20 mouse cellular contexts compared by ENCODE assay signal in the genomic region with DNA sequence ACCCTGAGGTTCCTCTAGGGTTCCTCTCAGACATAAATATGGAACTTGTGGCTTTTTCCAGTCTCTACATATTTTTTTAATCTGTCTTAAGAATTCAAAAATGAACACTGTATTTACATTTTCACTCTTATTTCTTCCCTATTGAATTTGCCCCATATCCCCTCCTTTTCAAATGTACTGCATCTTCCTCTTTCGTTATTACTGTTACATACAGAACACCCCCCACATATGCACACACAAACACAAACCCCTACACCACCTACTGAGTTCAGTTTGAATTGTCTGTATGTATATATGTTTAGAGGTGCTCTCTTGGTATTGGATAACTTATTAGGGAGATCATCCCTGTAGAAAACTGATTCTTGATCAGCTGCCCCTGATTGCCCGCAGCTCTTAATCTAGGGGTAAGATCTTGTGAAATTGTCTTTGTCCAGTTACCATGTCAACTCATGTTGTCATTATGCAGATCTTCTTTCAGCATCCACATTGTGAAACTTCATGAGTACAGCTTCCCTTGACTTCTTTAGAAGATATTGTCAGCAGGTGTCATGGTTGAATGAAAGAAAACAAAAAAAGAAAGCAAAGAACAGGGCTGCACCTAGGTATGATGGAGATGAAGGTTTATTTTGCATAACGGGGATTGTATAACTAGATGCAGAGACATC.
"Had no signal": no experiment of that assay in that cellular context is flagged by ENCODE, and none has a peak within 500 bp of the region (broad histone marks: within the 10 kb centered on the region; RNA-seq: fewer than 3 reads in every experiment).

No protein-coding gene starts in this region.

- H3K4me1 ChIP-seq: megakaryocyte, embryonic 14.5 days; neural tube, embryonic 15.5 days had no signal

- H3K9me3 ChIP-seq: megakaryocyte, embryonic 14.5 days; neural tube, embryonic 13.5 days; neural tube, embryonic 15.5 days had no signal

- H3K4me2 ChIP-seq: lung, embryonic 14.5 days; midbrain, embryonic 11.5 days; neural tube, embryonic 13.5 days; neural tube, embryonic 15.5 days had no signal

- ATAC-seq: midbrain, embryonic 16.5 days had no signal

- H3K9ac ChIP-seq: lung, embryonic 14.5 days; neural tube, embryonic 13.5 days; neural tube, embryonic 15.5 days had no signal

- H3K27me3 ChIP-seq: megakaryocyte, embryonic 14.5 days; neural tube, embryonic 13.5 days; neural tube, embryonic 15.5 days had no signal

- H3K36me3 ChIP-seq: neural tube, embryonic 13.5 days; neural tube, embryonic 15.5 days had no signal

- DNase-seq: lung, adult 18-20 months; lung, embryonic 14.5 days; lung, postnatal 14 days; lung, postnatal 36 days; midbrain, embryonic 14.5 days; retina, postnatal 1 day; right cerebral cortex, adult 18-20 months; right cerebral cortex, postnatal 25 days; right cerebral cortex, postnatal 4 days; spleen, adult 18-20 months; thymus, adult 18-20 months; thymus, postnatal 14 days; thymus, postnatal 36 days had no signal

- H3K4me3 ChIP-seq: megakaryocyte, embryonic 14.5 days; myocyte; neural tube, embryonic 13.5 days; neural tube, embryonic 15.5 days had no signal

- H3K27ac ChIP-seq: macrophage; neural tube, embryonic 13.5 days; neural tube, embryonic 15.5 days had no signal
